Mouse (Mus musculus) stomach, embryonic 15.5 days (tissue): ENCODE measurements around the gene Snx32. TPM values are rescaled to one million over a fixed set of nuclear protein-coding genes. Genes with fewer than 3 reads are reported as not detected.

ENCODE experiments used
- ATAC-seq: fragments of 200-750 bp; cut with Nextera tagmentation; 2 replicates; pipeline ENCODE4 v1.8.0; 2017; ENCODE audit warnings: low read depth, moderate number of reproducible peaks, moderate TSS enrichment; ENCODE audit not compliant: insufficient read depth, low FRiP score
- H3K27ac ChIP-seq: fragments of 300-500 bp; sonication (generic); 2 replicates; pipeline ENCODE4 v1.5.1; 2015; ENCODE audit warnings: mild to moderate bottlenecking, inconsistent platforms
- H3K27me3 ChIP-seq: fragments of 300-500 bp; sonication (generic); replicated peaks from 2 replicates; pipeline ENCODE4 v1.6.1; 2015; ENCODE audit warnings: inconsistent platforms
- H3K36me3 ChIP-seq: fragments of 300-500 bp; sonication (generic); 2 replicates; pipeline ENCODE4 v1.6.1; 2015; ENCODE audit warnings: inconsistent platforms
- H3K4me1 ChIP-seq: fragments of 300-500 bp; sonication (generic); 2 replicates; pipeline ENCODE4 v1.6.1; 2015; ENCODE audit warnings: inconsistent platforms
- H3K4me2 ChIP-seq: fragments of 300-500 bp; sonication (generic); 2 replicates; pipeline ENCODE4 v1.6.1; 2015; ENCODE audit warnings: mild to moderate bottlenecking, inconsistent platforms
- H3K4me3 ChIP-seq: fragments of 300-500 bp; sonication (generic); replicated peaks from 2 replicates; pipeline ENCODE4 v1.5.1; 2015; ENCODE audit warnings: inconsistent platforms
- H3K9ac ChIP-seq: fragments of 300-500 bp; sonication (generic); 2 replicates; pipeline ENCODE4 v1.6.1; 2015; ENCODE audit warnings: inconsistent platforms
- H3K9me3 ChIP-seq: fragments of 300-500 bp; sonication (generic); 2 replicates; pipeline ENCODE4 v1.6.1; 2016; ENCODE audit warnings: inconsistent platforms
- WGBS: fragments of 180-500 bp; shearing (Covaris S2); methylation state at CpG from one replicate; pipeline ENCODE4 v1.1.7; 2015; 5-methylcytosine and 5-hydroxymethylcytosine counted together
- polyA plus RNA-seq: library from polyadenylated mRNA; unstranded; fragments of >200 nt; fragmentation: Nextera tagmentation; extraction: Ambion mirVana; gene quantifications from 2 replicates; pipeline ENCODE4 v1.2.1, GENCODE M21; 2015

Gene Snx32
- polyA plus RNA-seq, 1 experiment from 2014 or later, result 8.8 TPM

- no peaks in the 10 kb centered on the region for H3K36me3 ChIP-seq
- H3K4me1 ChIP-seq, result peaks cover 14% of the 10 kb centered on the region
- ATAC-seq, result peak; percentile 44
- peak within 1 kb of the TSS; percentile 58 for H3K4me3 ChIP-seq
- H3K27me3 ChIP-seq, result peaks cover 26% of the 10 kb centered on the region; the same call in 1 of the 2 replicates
- WGBS, result 1% methylated on average over 70 of the region's 70 CpGs
- H3K4me2 ChIP-seq, result peak within 1 kb of the TSS; percentile 98
- no peaks in the 10 kb centered on the region for H3K9me3 ChIP-seq
- H3K9ac ChIP-seq, result no peak within 1 kb of the TSS; the same call in 1 of the 2 replicates
- no peak within 1 kb of the TSS for H3K27ac ChIP-seq
These were observed 62.6 kb downstream of the Snx32 start, which contains the start of gene Fosl1 for GRCm38 (mm10) chr19:5447515-5448353. TSS of gene Fosl1 (plus strand) at chr19:5447547.

- Histone ChIP-seq H3K27ac (no peak overlapping the region), H3K4me2 (no peak overlapping the region), H3K27me3 (peaks cover 26% of the 10 kb centered on the region; the same call in 1 of the 2 replicates), H3K36me3 (no peaks in the 10 kb centered on the region), H3K4me1 (peaks cover 14% of the 10 kb centered on the region), H3K4me3 (no peak overlapping the region), H3K9me3 (no peaks in the 10 kb centered on the region), H3K9ac (no peak overlapping the region)
- 91% methylated on average over 5 of the region's 5 CpGs for WGBS
- ATAC-seq, result no peak
These were observed 64.6 kb downstream of the Snx32 start for GRCm38 (mm10) chr19:5445747-5446146.

GRCm38 (mm10) chr19:5444954-5445353 is 65.4 kb downstream of the Snx32 start:
- no peaks in the 10 kb centered on the region for H3K9me3 ChIP-seq
- peaks cover 14% of the 10 kb centered on the region for H3K4me1 ChIP-seq
- H3K36me3 ChIP-seq, result no peaks in the 10 kb centered on the region
- H3K27me3 ChIP-seq, result peaks cover 26% of the 10 kb centered on the region; the same call in 1 of the 2 replicates
- H3K4me3 ChIP-seq, result no peak overlapping the region
- no peak overlapping the region for H3K9ac ChIP-seq
- H3K27ac ChIP-seq, result no peak overlapping the region
- WGBS, result 21% methylated on average over 7 of the region's 7 CpGs
- no peak overlapping the region for H3K4me2 ChIP-seq
- no peak for ATAC-seq

- Histone ChIP-seq H3K27me3 (peaks cover 25% of the 10 kb centered on the region; the same call in 1 of the 2 replicates), H3K4me1 (peaks cover 14% of the 10 kb centered on the region), H3K9me3 (no peaks in the 10 kb centered on the region), H3K4me3 (no peak overlapping the region), H3K27ac (no peak overlapping the region), H3K36me3 (no peaks in the 10 kb centered on the region), H3K9ac (no peak overlapping the region), H3K4me2 (no peak overlapping the region)
- ATAC-seq, result no peak
- 53% methylated on average over 9 of the region's 9 CpGs for WGBS
These were observed 65.9 kb downstream of the Snx32 start for GRCm38 (mm10) chr19:5444371-5444908.

Other genes with a start within 250 kb of the Snx32 start
- gene Pacs1, start 237.4 kb downstream of the Snx32 start, polyA plus RNA-seq, result 18.0 and 20.6 TPM in 2 replicates
- gene Sf3b2, start 215.1 kb downstream of the Snx32 start, polyA plus RNA-seq, result 278 and 308 TPM in 2 replicates
- 2.2 and 2.9 TPM in 2 replicates for gene Gal3st3, start 212.2 kb downstream of the Snx32 start, polyA plus RNA-seq
- gene Catsper1, start 174.8 kb downstream of the Snx32 start, polyA plus RNA-seq, result not detected in 2 replicates
- 7.9 and 13.9 TPM in 2 replicates for gene Cst6, start 161.0 kb downstream of the Snx32 start, polyA plus RNA-seq
- gene Eif1ad, start 143.8 kb downstream of the Snx32 start, polyA plus RNA-seq, result 48.0 and 51.2 TPM in 2 replicates
- gene Banf1, start 143.4 kb downstream of the Snx32 start, polyA plus RNA-seq, result 433 and 441 TPM in 2 replicates
- gene Sart1, start 121.8 kb downstream of the Snx32 start, polyA plus RNA-seq, result 74.8 and 75.3 TPM in 2 replicates
- 8.3 and 12.9 TPM in 2 replicates for gene Tsga10ip, start 108.0 kb downstream of the Snx32 start, polyA plus RNA-seq
- gene Drap1, start 85.6 kb downstream of the Snx32 start, polyA plus RNA-seq, result 210 and 222 TPM in 2 replicates
- 47.8 and 49.4 TPM in 2 replicates for gene AI837181, start 85.4 kb downstream of the Snx32 start, polyA plus RNA-seq
- gene Fosl1, start 63.0 kb downstream of the Snx32 start, polyA plus RNA-seq, result not detected in 2 replicates
- 11.8 and 11.9 TPM in 2 replicates for gene Ccdc85b, start 52.6 kb downstream of the Snx32 start, polyA plus RNA-seq
- 99.4 and 99.7 TPM in 2 replicates for gene Fibp, start 49.9 kb downstream of the Snx32 start, polyA plus RNA-seq
- 1.3 and 2.3 TPM in 2 replicates for gene Ctsw, start 42.0 kb downstream of the Snx32 start, polyA plus RNA-seq
- gene Efemp2, start 36.6 kb downstream of the Snx32 start, polyA plus RNA-seq, result 145 and 152 TPM in 2 replicates
- gene Mus81, start 22.1 kb downstream of the Snx32 start, polyA plus RNA-seq, result 35.6 and 36.3 TPM in 2 replicates
- 2,358 and 2,394 TPM in 2 replicates for gene Cfl1, start 20.1 kb downstream of the Snx32 start, polyA plus RNA-seq
- not detected in 2 replicates for gene 1700020D05Rik, start 6.8 kb downstream of the Snx32 start, polyA plus RNA-seq
- gene Ovol1, start 50.1 kb upstream of the Snx32 start, polyA plus RNA-seq, result 14.6 and 17.8 TPM in 2 replicates
- gene Ap5b1, start 57.5 kb upstream of the Snx32 start, polyA plus RNA-seq, result 7.1 and 8.3 TPM in 2 replicates
- 124 and 144 TPM in 2 replicates for gene Rnaseh2c, start 91.3 kb upstream of the Snx32 start, polyA plus RNA-seq
- gene Kat5, start 99.7 kb upstream of the Snx32 start, polyA plus RNA-seq, result 42.2 and 49.1 TPM in 2 replicates
- 43.5 and 46.0 TPM in 2 replicates for gene Rela, start 126.9 kb upstream of the Snx32 start, polyA plus RNA-seq
- gene Sipa1, start 153.2 kb upstream of the Snx32 start, polyA plus RNA-seq, result 28.7 and 28.8 TPM in 2 replicates
- 27.7 and 32.3 TPM in 2 replicates for gene Map3k11, start 178.2 kb upstream of the Snx32 start, polyA plus RNA-seq
- 17.7 and 19.3 TPM in 2 replicates for gene Pcnx3, start 178.4 kb upstream of the Snx32 start, polyA plus RNA-seq
- gene Kcnk7, start 193.8 kb upstream of the Snx32 start, polyA plus RNA-seq, result 0.52 and 1.3 TPM in 2 replicates
- gene Ehbp1l1, start 215.8 kb upstream of the Snx32 start, polyA plus RNA-seq, result 45.0 and 50.0 TPM in 2 replicates
- 76.4 and 81.5 TPM in 2 replicates for gene Fam89b, start 219.1 kb upstream of the Snx32 start, polyA plus RNA-seq
- gene Ltbp3, start 230.4 kb upstream of the Snx32 start, polyA plus RNA-seq, result 27.1 and 30.6 TPM in 2 replicates